In genomic region chr4:121004679-121005078, GRCm38 (mm10) we compare ENCODE assay signal across 9 mouse cellular contexts. TPM values are rescaled to one million over a fixed set of nuclear protein-coding genes. Genes with fewer than 3 reads are reported as not detected.
DNase-seq lines count a peak whose midpoint lies in the region; ATAC-seq and TF ChIP-seq lines count a peak whose summit lies in the region.
"Had no signal": no experiment of that assay in that cellular context is flagged by ENCODE, and none has a peak within 500 bp of the region (broad histone marks: within the 10 kb centered on the region; RNA-seq: fewer than 3 reads in every experiment).

No protein-coding gene starts in this region.

- H3K4me1 ChIP-seq in G1E (ENCODE audit: insufficient read depth, low read depth, low read length): peaks cover 87% of the 10 kb centered on the region

- TF ChIP-seq CTCF in G1E (IDR thresholded peaks at IDR 0.05; ENCODE audit: low read depth, low read length): no peak

- no peak for ATAC-seq in G1E (ENCODE audit: extremely low read depth, insufficient number of reproducible peaks, low FRiP score, poor library complexity, severe bottlenecking)
- ATAC-seq in erythroid progenitor cell, adult 5-6 weeks (replicated peaks; ENCODE audit: low FRiP score, poor library complexity, severe bottlenecking): 0 out of 2 replicates have a peak, but pooled peaks have one; percentile 20
- peak; percentile 62 for ATAC-seq in megakaryocyte-erythroid progenitor cell, adult 5-6 weeks (replicated peaks; ENCODE audit: low FRiP score, low TSS enrichment, poor library complexity, severe bottlenecking)

- no peaks in the 10 kb centered on the region for H3K9me3 ChIP-seq in G1E (replicated peaks)
- H3K9me3 ChIP-seq: lung, embryonic 15.5 days had no signal

- H3K27me3 ChIP-seq in G1E (ENCODE audit: insufficient read depth, low read length): no peaks in the 10 kb centered on the region
- H3K27me3 ChIP-seq: lung, embryonic 15.5 days had no signal

- DNase-seq in kidney, postnatal 10 days: peak; percentile 23
- DNase-seq in kidney, adult 8-10 months: no peak
- DNase-seq in G1E (ENCODE audit: low spot score): no peak
- no peak for DNase-seq in urinary bladder, postnatal 36 days (ENCODE audit: low spot score in 2 of 2)
- no peak for DNase-seq in testis, postnatal 10 days (ENCODE audit: low spot score)
- DNase-seq: cerebellum, postnatal 14 days had no signal

- peak overlapping the region; percentile 10; the same call in 1 of the 2 replicates for H3K4me3 ChIP-seq in G1E (ENCODE audit: low read depth, low read length)
- H3K4me3 ChIP-seq: lung, embryonic 15.5 days had no signal

- peaks cover 54% of the 10 kb centered on the region for H3K36me3 ChIP-seq in G1E (replicated peaks)
- H3K36me3 ChIP-seq: lung, embryonic 15.5 days had no signal

RNA-seq across cellular contexts. Expression of gene Smap2, which starts 12.4 kb away (rescaled TPM):
- total RNA-seq in G1E (2014; fragmentation: Nextera tagmentation) (92.6 and 109 TPM in 2 replicates), G1E (2017) (26.3 and 35.6 TPM in 2 replicates)
- 32.9 and 33.4 TPM in 2 replicates for polyA plus RNA-seq in G1E (2012)
- 44.0 and 57.3 TPM in 2 replicates for total RNA-seq in erythroid progenitor cell, adult 5-6 weeks (2015; ENCODE audit: low replicate concordance)
- 28.8 and 31.5 TPM in 2 replicates for total RNA-seq in erythroid progenitor cell, adult 5-6 weeks (2017; ENCODE audit: low replicate concordance)
- 157 and 168 TPM in 2 replicates for total RNA-seq in megakaryocyte-erythroid progenitor cell, adult 5-6 weeks (2014; fragmentation: Nextera tagmentation)
- total RNA-seq in megakaryocyte-erythroid progenitor cell, adult 5-6 weeks (2017): 84.1 and 87.3 TPM in 2 replicates

RNA-seq across cellular contexts. Expression of gene Col9a2, which starts 34.5 kb away (rescaled TPM):
- total RNA-seq in G1E (2014; fragmentation: Nextera tagmentation) (not detected in 2 replicates), G1E (2017) (not detected in 2 replicates)
- not detected in 2 replicates for polyA plus RNA-seq in G1E (2012)
- total RNA-seq in erythroid progenitor cell, adult 5-6 weeks (2015; ENCODE audit: low replicate concordance): not detected in 2 replicates
- not detected in 2 replicates for total RNA-seq in erythroid progenitor cell, adult 5-6 weeks (2017; ENCODE audit: low replicate concordance)
- not detected in 2 replicates for total RNA-seq in megakaryocyte-erythroid progenitor cell, adult 5-6 weeks (2014; fragmentation: Nextera tagmentation)
- not detected in 2 replicates for total RNA-seq in megakaryocyte-erythroid progenitor cell, adult 5-6 weeks (2017)

RNA-seq across cellular contexts. Expression of gene Zfp69, which starts 53.2 kb away (rescaled TPM):
- total RNA-seq in G1E (2014; fragmentation: Nextera tagmentation) (6.6 and 8.1 TPM in 2 replicates), G1E (2017) (3.8 and 4.9 TPM in 2 replicates)
- polyA plus RNA-seq in G1E (2012): 1.8 and 2.7 TPM in 2 replicates
- total RNA-seq in erythroid progenitor cell, adult 5-6 weeks (2015; ENCODE audit: low replicate concordance): not detected in 2 replicates
- total RNA-seq in erythroid progenitor cell, adult 5-6 weeks (2017; ENCODE audit: low replicate concordance): not detected in 2 replicates
- total RNA-seq in megakaryocyte-erythroid progenitor cell, adult 5-6 weeks (2014; fragmentation: Nextera tagmentation): 3.1 and 9.1 TPM in 2 replicates
- 2.3 and 7.8 TPM in 2 replicates for total RNA-seq in megakaryocyte-erythroid progenitor cell, adult 5-6 weeks (2017)
